Mouse (Mus musculus) liver, embryonic 13.5 days (tissue): ENCODE data around the gene Tceal1. TPM values are rescaled to one million over a fixed set of nuclear protein-coding genes. Genes with fewer than 3 reads are reported as not detected.

ENCODE experiments used
- ATAC-seq: fragments of 200-750 bp; cut with Nextera tagmentation; 2 replicates; pipeline ENCODE4 v1.8.0; 2017; ENCODE audit warnings: low read depth, mild to moderate bottlenecking, moderate number of reproducible peaks, moderate library complexity
- DNase-seq: peaks from one replicate; pipeline ENCODE4 v3.0.0; 2022
- H3K27ac ChIP-seq: fragments of 300-500 bp; sonication (generic); 2 replicates; pipeline ENCODE4 v1.5.1; 2015; ENCODE audit warnings: moderate library complexity, mild to moderate bottlenecking, inconsistent platforms
- H3K27me3 ChIP-seq: fragments of 300-500 bp; sonication (generic); 2 replicates; pipeline ENCODE4 v1.6.1; 2015; ENCODE audit warnings: mild to moderate bottlenecking, inconsistent platforms
- H3K36me3 ChIP-seq: fragments of 300-500 bp; sonication (generic); 2 replicates; pipeline ENCODE4 v1.6.1; 2015; ENCODE audit warnings: mild to moderate bottlenecking, inconsistent platforms
- H3K4me1 ChIP-seq: fragments of 300-500 bp; sonication (generic); replicated peaks from 2 replicates; pipeline ENCODE4 v1.6.1; 2015; ENCODE audit warnings: inconsistent platforms
- H3K4me2 ChIP-seq: fragments of 300-500 bp; sonication (generic); 2 replicates; pipeline ENCODE4 v1.6.1; 2015; ENCODE audit warnings: inconsistent platforms, mild to moderate bottlenecking, moderate library complexity
- H3K4me3 ChIP-seq: fragments of 300-500 bp; sonication (generic); replicated peaks from 2 replicates; pipeline ENCODE4 v1.5.1; 2015; ENCODE audit warnings: mild to moderate bottlenecking, inconsistent platforms
- H3K9ac ChIP-seq: fragments of 300-500 bp; sonication (generic); 2 replicates; pipeline ENCODE4 v1.6.1; 2015; ENCODE audit warnings: mild to moderate bottlenecking, inconsistent platforms
- H3K9me3 ChIP-seq: fragments of 300-500 bp; sonication (generic); replicated peaks from 2 replicates; pipeline ENCODE4 v1.6.1; 2016; ENCODE audit warnings: inconsistent platforms
- WGBS: fragments of 180-500 bp; shearing (Covaris S2); methylation state at CpG from one replicate; pipeline ENCODE4 v1.1.7; 2015; ENCODE audit not compliant: insufficient replicate concordance; 5-methylcytosine and 5-hydroxymethylcytosine counted together
- polyA plus RNA-seq: library from polyadenylated mRNA; unstranded; fragments of >200 nt; fragmentation: Nextera tagmentation; extraction: Ambion mirVana; gene quantifications from 2 replicates; pipeline ENCODE4 v1.2.1, GENCODE M21; 2015

Gene Tceal1
- polyA plus RNA-seq, 1 experiment from 2014 or later: 1.1 TPM

- no peaks in the 10 kb centered on the region for H3K9me3 ChIP-seq
- ATAC-seq: no peak
Observed at GRCm38 (mm10) chrX:136755464-136755863, 47.7 kb downstream of the Tceal1 start.

More at GRCm38 (mm10) chrX:136755464-136755863, 47.7 kb downstream of the Tceal1 start:
- H3K9ac ChIP-seq: no peak overlapping the region
- no peak for DNase-seq
- no peak overlapping the region for H3K4me2 ChIP-seq
- no peaks in the 10 kb centered on the region for H3K36me3 ChIP-seq
- no peaks in the 10 kb centered on the region for H3K27me3 ChIP-seq
- WGBS: 77% methylated on average over 3 of the region's 3 CpGs
- no peaks in the 10 kb centered on the region for H3K4me1 ChIP-seq
- H3K27ac ChIP-seq: no peak overlapping the region
- no peak overlapping the region for H3K4me3 ChIP-seq

Other genes starting within 250 kb of the Tceal1 start
- not detected in 2 replicates for gene Kir3dl1, start 190.0 kb upstream of the Tceal1 start, polyA plus RNA-seq
- gene Kir3dl2, start 163.9 kb upstream of the Tceal1 start, polyA plus RNA-seq: not detected in 2 replicates
- gene Tceal3, start 117.1 kb upstream of the Tceal1 start, polyA plus RNA-seq: 0.53 and 0.74 TPM in 2 replicates
- 227 and 272 TPM in 2 replicates for gene Morf4l2, start 35.7 kb downstream of the Tceal1 start, polyA plus RNA-seq
- gene Glra4, start 72.2 kb downstream of the Tceal1 start, polyA plus RNA-seq: not detected in 2 replicates
- 0.40 and 0.59 TPM in 2 replicates for gene Plp1, start 114.7 kb downstream of the Tceal1 start, polyA plus RNA-seq
- not detected in 2 replicates for gene Rab9b, start 160.8 kb downstream of the Tceal1 start, polyA plus RNA-seq
- gene H2bfm, start 219.3 kb downstream of the Tceal1 start, polyA plus RNA-seq: not detected in 2 replicates